Mouse (Mus musculus) cerebellum, adult 11-12 months (tissue): ENCODE measurements around the gene Nme4.

Experiments used
- DNase-seq: peaks from one replicate; pipeline ENCODE4 v3.0.0; 2022

The Nme4 gene

DNA sequence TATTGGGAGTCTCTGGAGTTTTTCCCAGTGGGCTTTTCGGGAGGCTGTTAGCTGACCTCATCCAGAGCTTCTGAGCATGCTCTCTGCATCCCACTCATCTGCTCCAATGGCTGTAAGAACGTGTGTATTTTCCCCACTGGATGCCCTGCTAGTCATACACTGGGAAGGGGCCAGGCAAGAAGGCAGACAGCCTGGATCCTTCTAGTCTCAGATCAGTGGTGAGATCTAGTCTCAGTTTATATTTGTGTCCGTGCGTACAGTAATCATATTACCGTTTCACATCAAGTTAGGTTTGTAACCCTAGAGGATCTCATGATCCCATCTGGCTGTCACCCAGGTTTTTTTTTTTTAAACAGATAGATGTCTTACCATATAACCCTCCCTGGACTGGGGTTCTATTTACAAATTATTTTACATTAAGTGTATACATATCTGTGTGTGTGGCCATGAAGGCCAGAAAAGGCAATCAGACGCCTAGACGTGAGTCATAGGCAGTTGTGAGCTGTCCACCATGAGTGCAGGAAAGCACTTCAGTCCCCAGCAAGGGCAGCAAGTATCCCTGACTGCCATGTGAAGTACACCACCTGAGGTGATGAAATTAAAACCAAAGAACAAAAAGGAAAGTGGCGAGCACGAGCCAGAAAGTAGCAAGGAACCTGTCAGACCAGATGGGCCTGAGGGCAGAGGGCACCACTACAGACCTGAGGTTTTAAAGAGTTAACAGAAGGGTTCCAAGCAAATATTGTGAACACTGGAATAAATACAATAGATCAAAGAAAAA is 37.4 kb downstream of the Nme4 start:
- no peak for DNase-seq

- DNase-seq: no peak
Observed at GRCm38 (mm10) chr17:26057278-26057677, 38.1 kb downstream of the Nme4 start.

- DNase-seq: no peak
Observed at GRCm38 (mm10) chr17:26055164-26055563, 40.2 kb downstream of the Nme4 start.

GRCm38 (mm10) chr17:26054133-26054845 is 41.1 kb downstream of the Nme4 start:
- no peak for DNase-seq

DNA sequence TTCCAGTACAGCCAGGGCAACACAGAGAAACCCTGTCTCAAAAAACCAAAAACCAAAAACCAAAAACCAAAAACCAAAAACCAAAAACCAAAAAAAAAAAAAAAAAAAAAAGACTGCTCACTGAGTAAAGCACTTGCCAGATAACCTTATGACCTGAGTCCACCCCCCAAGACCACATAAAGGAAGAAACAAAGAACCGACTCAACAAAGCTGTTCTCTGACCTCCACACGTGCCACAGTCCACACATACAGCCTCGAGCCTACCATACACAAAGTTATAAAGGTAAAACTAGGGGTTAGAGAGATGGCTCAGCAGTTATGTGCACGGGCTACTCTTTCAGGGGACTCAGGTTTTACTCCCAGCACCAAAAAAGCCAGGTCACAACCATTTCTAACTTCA is 42.7 kb downstream of the Nme4 start:
- no peak for DNase-seq

DNA sequence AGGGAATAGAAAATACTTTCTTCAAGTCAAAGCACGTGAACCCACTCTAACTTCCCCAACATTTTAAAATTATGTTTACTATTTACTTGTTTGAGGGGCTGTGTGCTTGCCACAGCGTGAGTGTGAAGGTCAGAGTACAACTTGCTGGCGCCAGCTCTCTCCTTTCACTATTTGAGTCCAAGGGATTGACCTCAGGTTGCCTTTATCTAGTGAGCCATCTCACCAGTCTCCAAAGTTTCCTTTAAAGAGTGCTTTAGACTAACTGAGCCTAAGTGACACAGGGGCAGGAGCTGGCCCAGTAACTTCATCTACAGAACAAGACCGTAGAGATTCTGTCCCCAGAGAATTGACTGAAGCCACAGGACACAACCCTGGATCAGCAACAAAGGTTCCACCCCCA is 43.3 kb downstream of the Nme4 start:
- DNase-seq: no peak

GRCm38 (mm10) chr17:26048118-26048517 is 47.3 kb downstream of the Nme4 start:
- DNase-seq: no peak

- peak; percentile 72 for DNase-seq
Observed at GRCm38 (mm10) chr17:26046253-26046997, 49.0 kb downstream of the Nme4 start.

GRCm38 (mm10) chr17:26045285-26045684 is 50.1 kb downstream of the Nme4 start:
- DNase-seq: no peak

- DNase-seq: peak; percentile 89
Observed at GRCm38 (mm10) chr17:26043249-26043636, 52.2 kb downstream of the Nme4 start.

DNA sequence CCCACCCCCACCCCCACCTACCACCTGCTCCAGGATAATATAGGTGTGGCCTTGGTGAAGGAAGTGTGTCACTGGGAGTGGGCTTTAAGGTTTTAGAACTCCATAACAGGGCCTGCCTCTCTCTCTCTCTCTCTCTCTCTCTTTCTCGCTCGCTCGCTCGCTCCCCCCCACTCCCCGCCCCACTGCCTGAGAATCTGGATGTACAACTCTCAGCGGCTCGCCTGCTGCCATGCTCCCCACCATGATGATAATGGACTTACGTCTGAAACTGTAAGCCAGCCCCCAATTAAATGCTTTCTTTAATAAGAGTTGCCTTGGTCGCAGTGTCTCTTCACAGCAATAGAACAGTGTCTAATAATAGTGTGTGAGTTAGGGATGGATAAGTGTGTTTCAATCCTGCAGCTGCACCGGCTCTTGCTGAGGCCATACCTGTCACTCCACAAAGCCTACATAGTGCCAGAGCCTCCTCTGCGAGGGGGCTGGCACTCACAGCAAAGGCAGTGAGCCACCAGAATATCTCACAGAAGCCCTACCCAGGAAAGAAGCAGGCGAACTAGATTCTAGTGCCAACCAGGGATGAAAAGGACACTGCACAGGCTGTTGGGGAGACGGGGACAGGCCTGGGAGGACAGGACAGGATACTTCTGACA is 52.7 kb downstream of the Nme4 start:
- peak; percentile 73 for DNase-seq
